Mouse (Mus musculus): Measurements from ENCODE around the gene Itln1. TPM values are rescaled to one million over a fixed set of nuclear protein-coding genes. Genes with fewer than 3 reads are reported as not detected.
"Not testable (repeated sequence)": the region's sequence is repeated elsewhere in the genome, so short reads cannot be mapped to it uniquely, and the experiment has no call there.

Gene Itln1
- polyA plus RNA-seq, 1 experiment = 3,610 TPM

DNA sequence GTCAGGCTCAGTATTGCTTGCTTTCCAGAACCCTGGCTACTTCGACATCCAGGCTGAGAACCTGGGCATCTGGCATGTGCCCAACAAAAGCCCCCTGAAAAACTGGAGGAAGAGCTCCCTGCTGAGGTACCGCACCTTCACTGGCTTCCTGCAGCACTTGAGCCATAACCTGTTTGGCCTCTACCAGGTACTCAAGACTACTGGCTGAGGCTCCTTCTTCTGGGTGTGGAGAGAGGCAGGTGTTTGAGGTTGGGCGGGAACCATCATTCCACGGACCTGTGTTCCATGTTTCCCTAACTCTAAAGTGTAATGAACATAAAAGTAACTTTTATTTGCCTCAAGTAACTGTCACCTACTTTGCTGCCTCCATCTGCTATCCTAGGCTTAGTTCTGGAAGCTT lies 19.5 kb downstream of the Itln1 start:
- WGBS = 36% methylated on average over 4 of the region's 4 CpGs
- DNase-seq (ENCODE audit: low read depth, low spot score) = no peak

DNA sequence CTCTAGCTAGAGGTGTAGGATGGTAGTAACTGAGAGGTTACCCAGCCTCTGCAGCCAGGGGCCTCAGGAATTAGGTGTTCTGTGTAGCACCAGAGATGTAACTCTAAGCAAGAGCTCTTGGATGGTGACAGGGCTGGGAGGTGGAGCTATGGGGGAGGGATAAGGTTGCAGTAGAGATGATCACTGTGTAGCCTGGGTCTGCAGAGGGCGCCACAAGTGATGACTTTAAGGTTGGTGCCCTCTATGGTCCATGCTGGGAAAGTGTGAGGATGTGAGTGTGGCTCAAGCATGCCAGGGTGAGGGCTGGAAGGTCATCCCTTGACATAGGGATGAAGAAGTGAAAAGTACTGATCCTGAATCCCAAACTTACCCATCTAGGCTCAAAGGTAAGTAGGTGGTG lies 20.1 kb downstream of the Itln1 start:
- 24% methylated on average over 1 of the region's 1 CpGs for WGBS
- no peak for DNase-seq (ENCODE audit: low read depth, low spot score)

DNA sequence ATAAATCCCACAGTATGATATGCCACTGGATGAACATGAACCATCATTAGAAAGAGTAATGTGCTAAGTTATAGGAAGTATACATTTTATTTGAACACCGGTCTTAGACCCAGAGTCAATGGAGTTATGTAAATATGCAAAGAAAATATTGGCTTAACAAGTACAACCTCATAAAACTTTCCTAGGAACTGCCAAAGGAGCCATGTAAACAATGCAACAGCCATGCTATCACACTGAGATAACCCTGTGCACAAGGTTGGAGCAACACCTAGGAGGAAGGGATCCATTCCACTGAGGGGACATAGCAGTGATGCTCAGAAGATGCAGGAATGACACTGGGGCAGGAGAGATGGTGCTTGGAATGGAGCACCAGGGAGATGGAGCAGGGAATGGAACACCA lies 21.3 kb downstream of the Itln1 start:
- DNase-seq (ENCODE audit: low read depth, low spot score) = no peak
- WGBS = 25% methylated on average over 1 of the region's 1 CpGs

- 85% methylated on average over 2 of the region's 2 CpGs for WGBS
- DNase-seq (ENCODE audit: low read depth, low spot score) = no peak
Measured at GRCm38 (mm10) chr1:171513234-171513633, 21.9 kb downstream of the Itln1 start.

GRCm38 (mm10) chr1:171504586-171504985 lies 30.5 kb downstream of the Itln1 start:
- WGBS = 81% methylated on average over 4 of the region's 4 CpGs
- no peak for DNase-seq (ENCODE audit: low read depth, low spot score)

- under 1% methylated on average over 53 of the region's 53 CpGs for WGBS
- DNase-seq (ENCODE audit: low read depth, low spot score) = peak; percentile 44
Measured at GRCm38 (mm10) chr1:171503592-171504291, 31.4 kb downstream of the Itln1 start.

DNA sequence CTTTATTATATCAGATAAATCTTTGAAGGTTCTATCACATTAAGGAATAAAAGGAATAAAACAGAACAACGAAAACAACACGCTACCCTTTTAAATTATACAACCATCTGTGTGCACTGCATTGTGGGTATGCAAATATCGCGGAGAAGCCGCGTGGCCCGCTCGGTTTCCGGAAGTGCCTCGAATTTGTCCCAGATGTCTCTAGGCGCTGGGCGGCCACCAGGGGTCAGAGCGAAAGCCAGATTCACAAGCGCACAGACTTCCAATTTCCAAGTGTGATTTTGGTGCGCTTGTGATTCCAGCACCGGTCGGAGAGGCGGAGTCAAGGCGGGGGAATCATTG lies 31.9 kb downstream of the Itln1 start, which contains the start of gene Alyref2:
Alyref2 (plus strand) TSS at position 229 of the 342 bp plus-strand sequence.
- WGBS = under 1% methylated on average over 19 of the region's 19 CpGs
- DNase-seq (ENCODE audit: low read depth, low spot score) = peak; percentile 89

GRCm38 (mm10) chr1:171502388-171503249 lies 32.5 kb downstream of the Itln1 start:
- DNase-seq (ENCODE audit: low read depth, low spot score) = peak; percentile 54
- 2% methylated on average over 14 of the region's 14 CpGs for WGBS

DNA sequence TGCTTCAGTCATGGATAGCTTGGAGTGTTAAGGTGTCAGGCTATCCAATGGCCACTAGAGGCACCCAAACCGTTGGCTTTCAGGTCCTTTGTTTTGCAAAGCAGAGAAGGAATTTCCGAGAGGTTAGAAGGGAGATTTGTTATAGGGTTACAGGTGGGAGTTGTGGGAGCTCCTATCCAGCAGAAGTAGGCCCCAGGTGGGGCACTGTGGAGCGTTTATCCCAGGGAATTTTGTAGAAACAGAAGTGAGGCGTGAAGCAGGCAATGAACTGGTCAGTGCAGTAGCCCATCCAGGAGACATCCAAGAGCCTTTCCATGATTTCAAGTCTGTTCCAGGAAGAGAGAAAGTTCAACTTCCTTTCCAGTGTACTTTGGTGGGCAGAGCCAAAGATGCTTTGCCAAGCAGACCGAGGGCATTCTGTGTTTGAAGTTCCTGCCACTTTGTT lies 33.4 kb downstream of the Itln1 start:
- DNase-seq (ENCODE audit: low read depth, low spot score) = no peak
- 6% methylated on average over 5 of the region's 5 CpGs for WGBS

- DNase-seq (ENCODE audit: low read depth, low spot score) = no peak
- WGBS = 59% methylated on average over 6 of the region's 6 CpGs
Measured at GRCm38 (mm10) chr1:171501016-171501610, 34.0 kb downstream of the Itln1 start.

GRCm38 (mm10) chr1:171499856-171500255 lies 35.2 kb downstream of the Itln1 start:
- WGBS = 88% methylated on average over 5 of the region's 5 CpGs
- DNase-seq (ENCODE audit: low read depth, low spot score) = no peak

GRCm38 (mm10) chr1:171495371-171495770 lies 39.7 kb downstream of the Itln1 start:
- no peak for DNase-seq (ENCODE audit: low read depth, low spot score)
- 88% methylated on average over 6 of the region's 6 CpGs for WGBS

GRCm38 (mm10) chr1:171494241-171494640 lies 40.9 kb downstream of the Itln1 start:
- 90% methylated on average over 13 of the region's 13 CpGs for WGBS
- DNase-seq (ENCODE audit: low read depth, low spot score) = no peak

- no peak for DNase-seq (ENCODE audit: low read depth, low spot score)
- 16% methylated on average over 2 of the region's 2 CpGs for WGBS
Measured at GRCm38 (mm10) chr1:171478968-171479367, 56.1 kb downstream of the Itln1 start.

GRCm38 (mm10) chr1:171477758-171478545 lies 57.1 kb downstream of the Itln1 start:
- peak; percentile 92 for DNase-seq (ENCODE audit: low read depth, low spot score)
- WGBS = 25% methylated on average over 27 of the region's 27 CpGs

- 62% methylated on average over 8 of the region's 8 CpGs for WGBS
- no peak for DNase-seq (ENCODE audit: low read depth, low spot score)
Measured at GRCm38 (mm10) chr1:171477123-171477522, 58.0 kb downstream of the Itln1 start.

GRCm38 (mm10) chr1:171473920-171474640 lies 61.0 kb downstream of the Itln1 start:
- no peak for DNase-seq (ENCODE audit: low read depth, low spot score)
- 50% methylated on average over 9 of the region's 9 CpGs for WGBS

DNA sequence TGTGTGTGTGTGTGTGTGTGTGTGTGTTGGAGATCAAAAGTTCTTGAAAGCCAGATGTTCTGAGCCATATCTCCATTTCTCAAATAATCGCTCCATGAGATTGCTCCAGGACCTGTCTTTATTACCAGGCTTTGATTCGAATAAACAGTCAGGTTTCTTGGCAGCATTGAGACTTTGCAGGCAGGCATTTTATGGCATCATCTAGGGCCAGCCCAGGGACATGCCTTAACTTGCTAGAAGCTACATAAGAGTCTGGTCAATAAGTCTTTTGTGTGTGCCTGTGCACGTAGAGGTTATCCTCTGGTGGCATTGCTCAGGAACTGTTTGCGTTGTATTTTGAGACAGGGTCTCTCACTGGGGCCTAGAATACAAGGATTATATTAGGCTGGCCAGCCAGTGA lies 61.6 kb downstream of the Itln1 start:
- DNase-seq (ENCODE audit: low read depth, low spot score) = no peak
- WGBS = 15% methylated on average over 4 of the region's 4 CpGs

DNA sequence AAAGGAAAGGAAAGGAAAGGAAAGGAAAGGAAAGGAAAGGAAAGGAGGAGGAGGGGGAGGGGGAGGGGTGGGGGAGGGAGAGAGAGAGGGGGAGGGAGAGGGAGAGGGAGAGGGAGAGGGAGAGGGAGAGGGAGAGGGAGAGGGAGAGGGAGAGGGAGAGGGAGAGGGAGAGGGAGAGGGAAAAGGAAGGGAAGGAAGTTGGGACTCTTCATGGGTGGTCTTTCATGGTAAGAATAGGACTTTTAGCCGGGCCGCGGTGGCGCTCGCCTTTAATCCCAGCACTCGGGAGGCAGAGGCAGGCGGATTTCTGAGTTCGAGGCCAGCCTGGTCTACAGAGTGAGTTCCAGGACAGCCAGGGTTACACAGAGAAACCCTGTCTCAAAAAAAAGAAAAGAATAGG lies 63.2 kb downstream of the Itln1 start:
- not testable (repeated sequence) for DNase-seq (ENCODE audit: low read depth, low spot score)
- WGBS = 95% methylated on average over 8 of the region's 8 CpGs

Measured in large intestine, adult 2 months (tissue).